Mouse (Mus musculus) spleen, adult 2 months (tissue): ENCODE measurements around the gene Lce1a1. TPM values are rescaled to one million over a fixed set of nuclear protein-coding genes. Genes with fewer than 3 reads are reported as not detected.

Experiments
- DNase-seq, 2 experiments: peaks; one replicate each; pipeline versions ENCODE4 v3.0.0 to v3.0.0-alpha.2; 2012 to 2021; ENCODE audit warnings: low spot score in 2 of 2, low read depth in 1 of 2
- H3K27ac ChIP-seq: fragments of 200-500 bp; 2 replicates; pipeline ENCODE4 v1.5.1; 2012; ENCODE audit warnings: low read length, inconsistent platforms; ENCODE audit not compliant: insufficient read depth
- H3K27me3 ChIP-seq: fragments of 200-500 bp; 2 replicates; pipeline ENCODE4 v1.6.1; 2012; ENCODE audit warnings: mild to moderate bottlenecking, moderate library complexity, low read length, inconsistent platforms; ENCODE audit not compliant: control insufficient read depth, insufficient read depth
- H3K36me3 ChIP-seq: fragments of 200-500 bp; 2 replicates; pipeline ENCODE4 v1.6.1; 2012; ENCODE audit warnings: mild to moderate bottlenecking, low read length, inconsistent platforms; ENCODE audit not compliant: control insufficient read depth, insufficient read depth
- H3K4me1 ChIP-seq: fragments of 200-500 bp; 2 replicates; pipeline ENCODE4 v1.6.1; 2011; ENCODE audit warnings: inconsistent platforms; ENCODE audit not compliant: control insufficient read depth, insufficient read depth, insufficient read length
- H3K4me3 ChIP-seq: fragments of 200-500 bp; 2 replicates; pipeline ENCODE4 v1.5.1; 2011; ENCODE audit warnings: mild to moderate bottlenecking, inconsistent platforms; ENCODE audit not compliant: insufficient read depth, insufficient read length; ENCODE audit errors: extremely low read depth
- CTCF ChIP-seq: fragments of 200-500 bp; IDR thresholded peaks from 2 replicates; pipeline ENCODE4 v1.5.1; 2011; ENCODE audit warnings: mild to moderate bottlenecking, inconsistent platforms; ENCODE audit not compliant: insufficient read depth, insufficient read length, insufficient replicate concordance; ENCODE audit errors: extremely low read depth
- POLR2A ChIP-seq: fragments of 200-500 bp; IDR thresholded peaks from 2 replicates; pipeline ENCODE4 v1.6.1; 2011; ENCODE audit warnings: low read depth, low read length, inconsistent platforms
- WGBS: fragments of 180-500 bp; shearing (Covaris S2); methylation state at CpG from one replicate; pipeline ENCODE4 v1.1.7; 2018; 5-methylcytosine and 5-hydroxymethylcytosine counted together
- polyA plus RNA-seq: library from polyadenylated mRNA; depleted of rRNA; stranded (reverse); fragments of >200 nt; gene quantifications from 2 replicates; pipeline ENCODE4 v1.2.3, GENCODE M21; 2012; rRNA removed

Lce1a1 gene
- polyA plus RNA-seq, 1 experiment, result not detected

DNA sequence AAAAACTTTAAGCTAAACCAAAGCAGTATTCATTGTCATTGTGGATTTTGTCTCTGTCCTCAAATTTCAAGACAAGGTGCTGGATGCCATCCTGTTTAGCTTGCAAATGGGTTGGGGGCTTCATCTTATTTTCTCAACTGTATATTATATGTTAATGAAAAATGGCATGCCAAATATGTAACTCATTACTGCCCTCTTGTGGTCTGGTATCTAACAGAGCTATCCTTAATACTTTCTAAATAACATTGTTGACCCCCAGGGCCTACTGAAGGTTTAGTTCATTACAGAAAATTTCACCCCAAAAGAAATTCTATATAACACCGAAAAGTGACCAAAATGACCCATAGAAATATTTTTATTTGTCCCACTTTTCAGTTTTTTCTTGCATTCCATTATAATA, 45.9 kb downstream of the Lce1a1 start:
- Histone ChIP-seq H3K27ac (no peak overlapping the region), H3K4me1 (no peaks in the 10 kb centered on the region), H3K36me3 (no peaks in the 10 kb centered on the region), H3K4me3 (no peak overlapping the region), H3K27me3 (no peaks in the 10 kb centered on the region)
- 51% methylated on average over 1 of the region's 1 CpGs for WGBS
- TF ChIP-seq CTCF, result no peak
- no peak for TF ChIP-seq POLR2A
- DNase-seq, result no peak

DNA sequence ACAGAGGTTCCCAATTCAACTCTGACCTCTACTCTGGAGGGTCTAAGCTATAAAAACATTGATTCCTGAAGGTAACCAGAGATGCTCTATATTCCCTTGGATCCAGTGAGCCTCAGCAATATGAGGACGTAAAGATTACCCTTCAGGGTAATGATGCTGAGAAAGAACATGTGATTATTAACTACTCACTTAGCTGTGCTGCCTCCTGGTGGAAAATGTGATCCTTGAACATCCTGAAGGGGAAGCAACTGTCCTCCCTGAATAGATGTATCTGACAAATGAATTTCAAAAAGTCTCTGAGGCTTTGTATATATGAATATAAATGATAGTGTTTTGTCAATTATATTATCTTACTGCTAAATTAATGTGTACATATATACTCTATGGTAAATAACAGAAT, 47.7 kb downstream of the Lce1a1 start:
- no peak for TF ChIP-seq POLR2A
- no peak for TF ChIP-seq CTCF
- Histone ChIP-seq H3K4me3 (no peak overlapping the region), H3K36me3 (no peaks in the 10 kb centered on the region), H3K27ac (no peak overlapping the region), H3K27me3 (no peaks in the 10 kb centered on the region), H3K4me1 (no peaks in the 10 kb centered on the region)
- WGBS, result 55% methylated on average over 1 of the region's 1 CpGs
- no peak for DNase-seq

DNA sequence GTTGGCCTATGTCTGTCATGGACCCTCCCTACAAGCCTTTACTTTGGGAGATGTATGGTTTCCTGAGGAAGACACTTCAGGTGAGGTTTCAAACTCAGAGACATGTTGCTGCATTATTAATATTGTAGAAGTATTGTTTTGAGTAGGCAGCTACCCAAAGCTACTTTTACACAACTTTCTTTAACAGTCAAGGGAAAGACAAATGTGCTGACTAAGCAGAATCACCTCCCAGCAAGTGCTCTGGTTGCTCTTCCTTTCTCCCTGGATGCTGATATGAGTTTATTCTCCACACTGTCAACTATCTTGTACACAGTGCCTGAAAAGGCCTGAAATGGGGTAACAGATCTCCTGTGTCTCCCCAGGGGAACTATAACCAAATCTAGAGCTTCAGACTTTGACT, 48.1 kb downstream of the Lce1a1 start:
- DNase-seq, result no peak
- H3K4me3 ChIP-seq, result no peak overlapping the region
- TF ChIP-seq POLR2A, result no peak
- TF ChIP-seq CTCF, result no peak
- H3K27ac ChIP-seq, result no peak overlapping the region
- H3K36me3 ChIP-seq, result no peaks in the 10 kb centered on the region
- H3K4me1 ChIP-seq, result no peaks in the 10 kb centered on the region
- H3K27me3 ChIP-seq, result no peaks in the 10 kb centered on the region

DNA sequence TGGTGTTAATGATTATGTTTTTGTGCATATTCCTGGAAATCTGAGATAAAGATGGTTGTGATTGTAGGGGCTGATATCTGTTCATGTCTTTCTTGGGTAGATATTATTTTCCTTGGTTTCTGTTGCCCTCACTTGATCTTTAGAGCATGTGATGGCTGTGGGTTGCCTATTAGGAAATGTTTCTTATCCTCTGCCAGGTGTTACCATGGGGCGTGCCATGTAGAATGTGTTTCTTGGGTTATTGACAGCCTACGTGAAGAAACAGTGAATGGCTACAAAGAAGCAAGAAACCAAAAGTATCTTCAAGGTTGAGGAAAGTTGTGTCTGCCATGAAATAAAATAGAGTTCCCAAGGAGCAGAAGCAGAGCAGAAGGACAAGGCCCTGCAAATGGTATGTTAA, 49.7 kb downstream of the Lce1a1 start:
- no peak for DNase-seq
- 91% methylated on average over 2 of the region's 2 CpGs for whole genome bisulfite sequencing
- no peaks in the 10 kb centered on the region for H3K36me3 ChIP-seq
- no peaks in the 10 kb centered on the region for H3K4me1 ChIP-seq
- H3K4me3 ChIP-seq, result no peak overlapping the region
- no peaks in the 10 kb centered on the region for H3K27me3 ChIP-seq
- no peak overlapping the region for H3K27ac ChIP-seq
- TF ChIP-seq CTCF (no peak), POLR2A (no peak)

Other genes with a start within 250 kb of the Lce1a1 start
- not detected in 2 replicates for gene Sprr2i, start 240.3 kb downstream of the Lce1a1 start, polyA plus RNA-seq
- not detected in 2 replicates for gene Sprr2j-ps, start 230.2 kb downstream of the Lce1a1 start, polyA plus RNA-seq
- 3.5 and 6.0 TPM in 2 replicates for gene Gm9774, start 218.9 kb downstream of the Lce1a1 start, polyA plus RNA-seq
- gene Sprr2k, start 215.7 kb downstream of the Lce1a1 start, polyA plus RNA-seq, result not detected in 2 replicates
- not detected in 2 replicates for gene Sprr1b, start 209.5 kb downstream of the Lce1a1 start, polyA plus RNA-seq
- not detected in 2 replicates for gene Sprr3, start 189.6 kb downstream of the Lce1a1 start, polyA plus RNA-seq
- gene Sprr1a, start 162.4 kb downstream of the Lce1a1 start, polyA plus RNA-seq, result 0.15 TPM in 1 of 2 replicates, not detected in the other
- not detected in 2 replicates for gene Sprr4, start 147.8 kb downstream of the Lce1a1 start, polyA plus RNA-seq
- not detected in 2 replicates for gene 2310046K23Rik, start 113.8 kb downstream of the Lce1a1 start, polyA plus RNA-seq
- gene Ivl, start 74.6 kb downstream of the Lce1a1 start, polyA plus RNA-seq, result not detected in 2 replicates
- not detected in 2 replicates for gene Smcp, start 59.3 kb downstream of the Lce1a1 start, polyA plus RNA-seq
- not detected in 2 replicates for gene 2210017I01Rik, start 40.8 kb downstream of the Lce1a1 start, polyA plus RNA-seq
- gene Lce6a, start 26.6 kb downstream of the Lce1a1 start, polyA plus RNA-seq, result not detected in 2 replicates
- gene Lce1b, start 8.6 kb upstream of the Lce1a1 start, polyA plus RNA-seq, result not detected in 2 replicates
- gene Lce1a2, start 22.0 kb upstream of the Lce1a1 start, polyA plus RNA-seq, result not detected in 2 replicates
- gene Lce1c, start 30.9 kb upstream of the Lce1a1 start, polyA plus RNA-seq, result not detected in 2 replicates
- gene Lce1d, start 38.9 kb upstream of the Lce1a1 start, polyA plus RNA-seq, result not detected in 2 replicates
- not detected in 2 replicates for gene Lce1e, start 60.8 kb upstream of the Lce1a1 start, polyA plus RNA-seq
- not detected in 2 replicates for gene Lce1f, start 72.0 kb upstream of the Lce1a1 start, polyA plus RNA-seq
- gene Gm38119, start 90.8 kb upstream of the Lce1a1 start, polyA plus RNA-seq, result not detected in 2 replicates
- not detected in 2 replicates for gene Lce1g, start 104.0 kb upstream of the Lce1a1 start, polyA plus RNA-seq
- not detected in 2 replicates for gene Lce1h, start 116.8 kb upstream of the Lce1a1 start, polyA plus RNA-seq
- gene Lce1i, start 130.6 kb upstream of the Lce1a1 start, polyA plus RNA-seq, result not detected in 2 replicates
- not detected in 2 replicates for gene Lce1j, start 142.2 kb upstream of the Lce1a1 start, polyA plus RNA-seq
- gene Lce1k, start 159.6 kb upstream of the Lce1a1 start, polyA plus RNA-seq, result not detected in 2 replicates
- not detected in 2 replicates for gene Kprp, start 178.9 kb upstream of the Lce1a1 start, polyA plus RNA-seq
- gene Lce1l, start 203.0 kb upstream of the Lce1a1 start, polyA plus RNA-seq, result not detected in 2 replicates
- gene 2310050C09Rik, start 221.9 kb upstream of the Lce1a1 start, polyA plus RNA-seq, result not detected in 2 replicates